In genomic region chr7:92400551-92400950, GRCm38 (mm10) we compare ENCODE assay signal across 16 mouse cellular contexts.
DNase-seq lines count a peak whose midpoint lies in the region; ATAC-seq and TF ChIP-seq lines count a peak whose summit lies in the region.
"Had no signal": no experiment of that assay in that cellular context is flagged by ENCODE, and none has a peak within 500 bp of the region (broad histone marks: within the 10 kb centered on the region; RNA-seq: fewer than 3 reads in every experiment).

No protein-coding gene starts in this region.

- no peak overlapping the region for H3K4me3 ChIP-seq in forebrain, embryonic 13.5 days
- H3K4me3 ChIP-seq in forebrain, embryonic 11.5 days (ENCODE audit: low read depth, low read length): no peak overlapping the region
- H3K4me3 ChIP-seq in hindbrain, postnatal 0 days (ENCODE audit: low read length): no peak overlapping the region
- H3K4me3 ChIP-seq in hindbrain, embryonic 13.5 days: no peak overlapping the region
- H3K4me3 ChIP-seq in forebrain, postnatal 0 days (ENCODE audit: low read depth, low read length): no peak overlapping the region
- H3K4me3 ChIP-seq: embryonic facial prominence, embryonic 13.5 days; gastrocnemius, adult 2 months; heart, embryonic 13.5 days; hindbrain, embryonic 12.5 days had no signal

- H3K9me3 ChIP-seq in forebrain, embryonic 13.5 days (replicated peaks): no peaks in the 10 kb centered on the region
- H3K9me3 ChIP-seq in forebrain, embryonic 11.5 days (ENCODE audit: control insufficient read depth, low read length): no peaks in the 10 kb centered on the region
- H3K9me3 ChIP-seq in hindbrain, postnatal 0 days (ENCODE audit: low read length): no peaks in the 10 kb centered on the region
- H3K9me3 ChIP-seq in hindbrain, embryonic 13.5 days: no peaks in the 10 kb centered on the region
- H3K9me3 ChIP-seq in forebrain, postnatal 0 days (ENCODE audit: low read length): no peaks in the 10 kb centered on the region
- H3K9me3 ChIP-seq: embryonic facial prominence, embryonic 13.5 days; heart, embryonic 13.5 days; hindbrain, embryonic 12.5 days had no signal

- no peaks in the 10 kb centered on the region for H3K36me3 ChIP-seq in forebrain, embryonic 13.5 days (ENCODE audit: poor library complexity, severe bottlenecking)
- no peaks in the 10 kb centered on the region for H3K36me3 ChIP-seq in forebrain, embryonic 11.5 days (ENCODE audit: control insufficient read depth, insufficient read depth, low read length)
- H3K36me3 ChIP-seq in hindbrain, postnatal 0 days (ENCODE audit: insufficient read depth, low read length): no peaks in the 10 kb centered on the region
- no peaks in the 10 kb centered on the region for H3K36me3 ChIP-seq in hindbrain, embryonic 13.5 days
- H3K36me3 ChIP-seq in forebrain, postnatal 0 days (ENCODE audit: insufficient read depth): no peaks in the 10 kb centered on the region
- H3K36me3 ChIP-seq: embryonic facial prominence, embryonic 13.5 days; heart, embryonic 13.5 days; hindbrain, embryonic 12.5 days had no signal

- no peak for TF ChIP-seq CTCF in hindbrain, postnatal 0 days (IDR thresholded peaks at IDR 0.05; ENCODE audit: low read depth)
- no peak for TF ChIP-seq CTCF in brain, embryonic 14.5 days (IDR thresholded peaks at IDR 0.05; ENCODE audit: borderline replicate concordance, extremely low read depth, insufficient read depth, insufficient read length)
- no peak for TF ChIP-seq CTCF in forebrain, postnatal 0 days (IDR thresholded peaks at IDR 0.05; ENCODE audit: low read depth)

- TF ChIP-seq POLR2A in brain, embryonic 14.5 days (IDR thresholded peaks at IDR 0.05; ENCODE audit: borderline replicate concordance, extremely low read depth, insufficient read depth, insufficient read length, poor library complexity, severe bottlenecking): no peak

- H3K4me2 ChIP-seq in forebrain, embryonic 13.5 days: no peak overlapping the region
- H3K4me2 ChIP-seq in forebrain, embryonic 11.5 days (ENCODE audit: low read depth, low read length, severe bottlenecking): no peak overlapping the region
- H3K4me2 ChIP-seq in hindbrain, postnatal 0 days (ENCODE audit: low read depth, low read length): no peak overlapping the region
- H3K4me2 ChIP-seq in hindbrain, embryonic 13.5 days: no peak overlapping the region
- no peak overlapping the region for H3K4me2 ChIP-seq in forebrain, postnatal 0 days (ENCODE audit: low read depth)
- H3K4me2 ChIP-seq: embryonic facial prominence, embryonic 13.5 days; heart, embryonic 13.5 days; hindbrain, embryonic 12.5 days had no signal

- WGBS in forebrain, embryonic 13.5 days: 58% methylated on average over 1 of the region's 1 CpGs
- 70% methylated on average over 1 of the region's 1 CpGs for WGBS in forebrain, embryonic 11.5 days
- WGBS in hindbrain, postnatal 0 days: 32% methylated on average over 1 of the region's 1 CpGs
- WGBS in hindbrain, embryonic 13.5 days: 61% methylated on average over 1 of the region's 1 CpGs
- WGBS in forebrain, postnatal 0 days: 28% methylated on average over 1 of the region's 1 CpGs

- H3K9ac ChIP-seq in forebrain, embryonic 13.5 days: no peak overlapping the region
- no peak overlapping the region for H3K9ac ChIP-seq in forebrain, embryonic 11.5 days (ENCODE audit: low read length)
- no peak overlapping the region for H3K9ac ChIP-seq in hindbrain, postnatal 0 days (replicated peaks; ENCODE audit: low read length)
- H3K9ac ChIP-seq in hindbrain, embryonic 13.5 days: no peak overlapping the region
- no peak overlapping the region for H3K9ac ChIP-seq in forebrain, postnatal 0 days
- H3K9ac ChIP-seq: embryonic facial prominence, embryonic 13.5 days; heart, embryonic 13.5 days; hindbrain, embryonic 12.5 days had no signal

- H3K27ac ChIP-seq in forebrain, embryonic 13.5 days: no peak overlapping the region
- H3K27ac ChIP-seq in forebrain, embryonic 11.5 days (ENCODE audit: low read depth, low read length): no peak overlapping the region
- H3K27ac ChIP-seq in hindbrain, postnatal 0 days: peak overlapping the region; percentile 23
- no peak overlapping the region for H3K27ac ChIP-seq in hindbrain, embryonic 13.5 days
- no peak overlapping the region for H3K27ac ChIP-seq in forebrain, postnatal 0 days (ENCODE audit: low read depth, low read length)
- H3K27ac ChIP-seq: gastrocnemius, adult 2 months; heart, embryonic 13.5 days; hindbrain, embryonic 12.5 days had no signal

- peaks cover 16% of the 10 kb centered on the region for H3K4me1 ChIP-seq in forebrain, embryonic 13.5 days
- H3K4me1 ChIP-seq in forebrain, embryonic 11.5 days (replicated peaks; ENCODE audit: control insufficient read depth, insufficient read depth, low read length): no peaks in the 10 kb centered on the region
- peaks cover 3% of the 10 kb centered on the region; the same call in 1 of the 2 replicates for H3K4me1 ChIP-seq in hindbrain, postnatal 0 days (ENCODE audit: insufficient read depth, low read length)
- peaks cover 10% of the 10 kb centered on the region for H3K4me1 ChIP-seq in hindbrain, embryonic 13.5 days (replicated peaks)
- 0 out of 2 replicates have a peak, but pooled peaks cover 5% of the 10 kb centered on the region for H3K4me1 ChIP-seq in forebrain, postnatal 0 days (ENCODE audit: insufficient read depth)
- H3K4me1 ChIP-seq: heart, embryonic 13.5 days had no signal

- peak; percentile 42; the same call in 1 of the 2 replicates for ATAC-seq in forebrain, embryonic 13.5 days
- no peak for ATAC-seq in forebrain, embryonic 11.5 days (replicated peaks; ENCODE audit: low FRiP score)
- ATAC-seq in hindbrain, postnatal 0 days: no peak
- no peak for ATAC-seq in hindbrain, embryonic 13.5 days (ENCODE audit: low FRiP score)
- peak; percentile 70; the same call in 1 of the 2 replicates for ATAC-seq in forebrain, postnatal 0 days
- no peak for ATAC-seq in megakaryocyte, adult 5-6 weeks (ENCODE audit: poor library complexity, severe bottlenecking)
- ATAC-seq: intestine, embryonic 16.5 days had no signal

- DNase-seq in forebrain, embryonic 11.5 days (ENCODE audit: low spot score): no peak
- DNase-seq in hindbrain, postnatal 0 days (ENCODE audit: low spot score): no peak
- peak; percentile 61 for DNase-seq in brain, embryonic 14.5 days (ENCODE audit: low read depth)
- DNase-seq in forebrain, postnatal 0 days: no peak
- DNase-seq: adrenal gland, postnatal 10 days; cerebellum, adult 11-12 months; gastrocnemius, adult 2 months; gastrocnemius, postnatal 25 days; heart, postnatal 36 days had no signal

- no peaks in the 10 kb centered on the region for H3K27me3 ChIP-seq in forebrain, embryonic 13.5 days
- no peaks in the 10 kb centered on the region for H3K27me3 ChIP-seq in forebrain, embryonic 11.5 days (ENCODE audit: control insufficient read depth, insufficient read depth, low read length)
- H3K27me3 ChIP-seq in hindbrain, postnatal 0 days (ENCODE audit: insufficient read depth, low read length): no peaks in the 10 kb centered on the region
- no peaks in the 10 kb centered on the region for H3K27me3 ChIP-seq in hindbrain, embryonic 13.5 days
- H3K27me3 ChIP-seq in forebrain, postnatal 0 days (ENCODE audit: insufficient read depth, low read length): no peaks in the 10 kb centered on the region
- H3K27me3 ChIP-seq: embryonic facial prominence, embryonic 13.5 days; heart, embryonic 13.5 days; hindbrain, embryonic 12.5 days had no signal

Comparison
In these comparisons a context has a peak if more than half of its experiments do, and no peak if none do; other contexts are left out.
1. ATAC-seq: peak in forebrain, embryonic 13.5 days (single experiment) and forebrain, postnatal 0 days (single experiment); none in forebrain, embryonic 11.5 days (single experiment), hindbrain, postnatal 0 days (single experiment), hindbrain, embryonic 13.5 days (single experiment) and megakaryocyte, adult 5-6 weeks (single experiment).